Mouse (Mus musculus) liver, embryonic 14.5 days (tissue): ENCODE results near the gene Etv4. TPM values are rescaled to one million over a fixed set of nuclear protein-coding genes. Genes with fewer than 3 reads are reported as not detected.

Source experiments
- ATAC-seq: fragments of 200-750 bp; cut with Nextera tagmentation; 2 replicates; pipeline ENCODE4 v1.8.0; 2017; ENCODE audit warnings: moderate number of reproducible peaks, mild to moderate bottlenecking, moderate library complexity; ENCODE audit not compliant: insufficient read depth
- DNase-seq, 3 experiments: peaks; one replicate each; pipeline ENCODE4 v3.0.0-alpha.2; 2012 to 2013; ENCODE audit warnings: low read depth in 3 of 3, low spot score in 3 of 3
- H3K27ac ChIP-seq: fragments of 300-500 bp; sonication (generic); 2 replicates; pipeline ENCODE4 v1.5.1; 2014; ENCODE audit warnings: moderate library complexity, mild to moderate bottlenecking, control low read depth, inconsistent platforms
- H3K27me3 ChIP-seq: fragments of 300-500 bp; sonication (generic); 2 replicates; pipeline ENCODE4 v1.6.1; 2014; ENCODE audit warnings: mild to moderate bottlenecking, low read length, moderate library complexity; ENCODE audit not compliant: control insufficient read depth, insufficient read depth
- H3K36me3 ChIP-seq: fragments of 300-500 bp; sonication (generic); replicated peaks from 2 replicates; pipeline ENCODE4 v1.6.1; 2014; ENCODE audit warnings: low read depth; ENCODE audit not compliant: control insufficient read depth, insufficient read depth
- H3K4me1 ChIP-seq, 2 experiments: fragments of 200-500 bp in 1 of 2; fragments of 300-500 bp in 1 of 2; sonication (generic) in 1 of 2; replicated peaks; 2 replicates each; pipeline ENCODE4 v1.6.1; 2012 to 2014; ENCODE audit warnings: antibody characterized with exemption in 1 of 2, inconsistent platforms in 1 of 2, low read length in 1 of 2; ENCODE audit not compliant: control insufficient read depth in 2 of 2, insufficient read depth in 2 of 2
- H3K4me2 ChIP-seq: fragments of 300-500 bp; sonication (generic); 2 replicates; pipeline ENCODE4 v1.6.1; 2014; ENCODE audit warnings: low read depth, mild to moderate bottlenecking, control low read depth, moderate library complexity
- H3K4me3 ChIP-seq, 2 experiments: fragments of 200-500 bp in 1 of 2; fragments of 300-500 bp in 1 of 2; sonication (generic) in 1 of 2; 2 replicates each; pipeline ENCODE4 v1.5.1; 2012 to 2014; ENCODE audit warnings: low read depth in 2 of 2, low read length in 2 of 2, mild to moderate bottlenecking in 2 of 2, control low read depth in 1 of 2, inconsistent platforms in 1 of 2, moderate library complexity in 1 of 2; ENCODE audit not compliant: insufficient read depth in 1 of 2
- H3K9ac ChIP-seq: fragments of 300-500 bp; sonication (generic); replicated peaks from 2 replicates; pipeline ENCODE4 v1.6.1; 2014; ENCODE audit warnings: mild to moderate bottlenecking, control low read depth, moderate library complexity
- H3K9me3 ChIP-seq: fragments of 300-500 bp; sonication (generic); 2 replicates; pipeline ENCODE4 v1.6.1; 2016; ENCODE audit warnings: low read length, mixed read lengths; ENCODE audit not compliant: control insufficient read depth
- CTCF ChIP-seq: IDR thresholded peaks from 2 replicates; pipeline ENCODE4 v1.5.1; 2016; ENCODE audit warnings: antibody characterized with exemption, low read depth, control low read depth
- EP300 ChIP-seq: IDR thresholded peaks from 2 replicates; pipeline ENCODE4 v1.6.1; 2016; ENCODE audit warnings: antibody characterized with exemption, low read depth
- WGBS: fragments of 180-500 bp; shearing (Covaris S2); extraction: QIAGEN DNeasy Blood & Tissue Kit; methylation state at CpG from one replicate; pipeline ENCODE4 v1.1.7; 2014; ENCODE audit not compliant: insufficient replicate concordance; 5-methylcytosine and 5-hydroxymethylcytosine counted together
- polyA plus RNA-seq, 2 experiments: library from polyadenylated mRNA; depleted of rRNA in 1 of 2; stranded (reverse) in 1 of 2; unstranded in 1 of 2; fragments of >200 nt; fragmentation: Nextera tagmentation in 1 of 2; extraction: Ambion mirVana in 1 of 2; gene quantifications; 2 replicates each; pipeline versions ENCODE4 v1.2.1 to v1.2.3; 2012 to 2014

Etv4 gene
- polyA plus RNA-seq, 2 experiments, result 0.29 to 0.30 TPM

DNA sequence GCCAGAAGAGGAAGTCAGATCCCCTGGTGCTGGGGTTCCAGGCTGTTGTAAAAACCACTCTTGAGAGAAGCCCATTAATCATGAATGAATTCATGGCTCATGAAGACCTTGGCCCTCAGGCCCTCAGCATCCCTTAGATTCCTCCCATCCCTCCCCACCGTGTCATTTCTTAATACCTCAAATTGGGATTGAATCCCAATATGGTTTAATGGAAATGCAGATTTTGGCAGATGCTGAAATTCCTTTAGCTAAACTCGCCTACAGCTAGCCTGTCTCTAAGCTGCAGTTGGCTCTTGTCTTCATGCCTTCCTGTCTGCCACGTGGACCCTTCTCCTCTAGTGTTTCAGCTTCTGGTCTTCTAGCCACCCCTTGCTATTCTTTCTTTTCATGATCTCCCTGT lies 38.0 kb upstream of the Etv4 start:
- WGBS, result 36% methylated on average over 3 of the region's 3 CpGs
- H3K27me3 ChIP-seq, result no peaks in the 10 kb centered on the region
- no peak for TF ChIP-seq EP300
- no peak for TF ChIP-seq CTCF
- H3K4me3 ChIP-seq, result no peak overlapping the region
- no peaks in the 10 kb centered on the region for H3K36me3 ChIP-seq
- H3K4me2 ChIP-seq, result no peak overlapping the region
- no peaks in the 10 kb centered on the region for H3K4me1 ChIP-seq
- ATAC-seq (no peak), DNase-seq (no peak)
- H3K9ac ChIP-seq, result no peak overlapping the region
- H3K27ac ChIP-seq, result no peak overlapping the region
- no peaks in the 10 kb centered on the region for H3K9me3 ChIP-seq

DNA sequence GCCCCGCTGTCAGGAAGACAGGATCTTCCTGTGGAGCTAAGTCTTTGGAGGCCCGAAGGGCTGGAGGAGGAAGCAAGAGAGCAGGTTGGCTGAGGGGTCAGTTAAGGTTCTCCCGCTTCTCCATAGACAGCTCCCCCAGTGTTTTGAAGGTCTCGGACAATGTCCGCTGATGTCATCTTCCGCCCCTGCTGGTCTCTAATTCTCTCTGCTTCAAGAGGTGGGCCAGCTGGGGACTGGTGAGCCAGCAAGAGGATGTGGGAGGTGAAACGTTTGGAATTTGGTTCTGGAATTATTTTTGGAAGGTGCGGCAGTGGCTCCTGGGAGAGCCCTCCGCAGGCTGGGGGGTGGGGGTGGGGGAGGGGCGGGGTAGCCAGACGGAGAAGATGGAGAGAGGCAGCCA lies 35.7 kb upstream of the Etv4 start:
- Histone ChIP-seq H3K4me3 (no peak overlapping the region), H3K36me3 (no peaks in the 10 kb centered on the region), H3K27me3 (no peaks in the 10 kb centered on the region), H3K27ac (no peak overlapping the region), H3K9ac (no peak overlapping the region), H3K4me1 (no peaks in the 10 kb centered on the region), H3K9me3 (no peaks in the 10 kb centered on the region), H3K4me2 (no peak overlapping the region)
- TF ChIP-seq EP300 (no peak), CTCF (no peak)
- ATAC-seq, result no peak
- WGBS, result 29% methylated on average over 11 of the region's 11 CpGs
- DNase-seq, result no peak

DNA sequence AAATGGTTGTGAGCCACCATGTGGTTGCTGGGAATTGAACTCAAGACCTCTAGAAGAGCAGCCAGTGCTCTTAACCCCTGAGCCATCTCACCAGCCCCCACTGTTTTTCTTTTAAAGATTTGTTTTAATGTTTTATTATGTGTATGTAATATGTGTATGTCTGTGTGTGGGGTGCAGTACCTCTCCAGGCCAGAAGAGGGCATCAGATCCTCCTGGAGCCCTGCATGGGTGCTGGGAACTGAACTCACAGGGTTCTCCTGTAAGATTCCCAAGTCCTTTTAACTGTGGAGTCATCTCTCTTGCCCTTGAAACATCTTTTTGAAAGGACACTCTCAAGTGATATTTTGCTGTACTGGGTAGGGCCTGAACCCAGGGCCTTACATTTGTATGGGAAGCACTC lies 34.7 kb upstream of the Etv4 start:
- Histone ChIP-seq H3K27ac (no peak overlapping the region), H3K9ac (no peak overlapping the region), H3K4me2 (no peak overlapping the region), H3K9me3 (no peaks in the 10 kb centered on the region), H3K4me3 (no peak overlapping the region), H3K36me3 (no peaks in the 10 kb centered on the region), H3K4me1 (no peaks in the 10 kb centered on the region), H3K27me3 (no peaks in the 10 kb centered on the region; the same call in 1 of the 2 replicates)
- peak; percentile 40 for TF ChIP-seq CTCF
- no peak for TF ChIP-seq EP300
- DNase-seq, result no peak
- ATAC-seq, result no peak

DNA sequence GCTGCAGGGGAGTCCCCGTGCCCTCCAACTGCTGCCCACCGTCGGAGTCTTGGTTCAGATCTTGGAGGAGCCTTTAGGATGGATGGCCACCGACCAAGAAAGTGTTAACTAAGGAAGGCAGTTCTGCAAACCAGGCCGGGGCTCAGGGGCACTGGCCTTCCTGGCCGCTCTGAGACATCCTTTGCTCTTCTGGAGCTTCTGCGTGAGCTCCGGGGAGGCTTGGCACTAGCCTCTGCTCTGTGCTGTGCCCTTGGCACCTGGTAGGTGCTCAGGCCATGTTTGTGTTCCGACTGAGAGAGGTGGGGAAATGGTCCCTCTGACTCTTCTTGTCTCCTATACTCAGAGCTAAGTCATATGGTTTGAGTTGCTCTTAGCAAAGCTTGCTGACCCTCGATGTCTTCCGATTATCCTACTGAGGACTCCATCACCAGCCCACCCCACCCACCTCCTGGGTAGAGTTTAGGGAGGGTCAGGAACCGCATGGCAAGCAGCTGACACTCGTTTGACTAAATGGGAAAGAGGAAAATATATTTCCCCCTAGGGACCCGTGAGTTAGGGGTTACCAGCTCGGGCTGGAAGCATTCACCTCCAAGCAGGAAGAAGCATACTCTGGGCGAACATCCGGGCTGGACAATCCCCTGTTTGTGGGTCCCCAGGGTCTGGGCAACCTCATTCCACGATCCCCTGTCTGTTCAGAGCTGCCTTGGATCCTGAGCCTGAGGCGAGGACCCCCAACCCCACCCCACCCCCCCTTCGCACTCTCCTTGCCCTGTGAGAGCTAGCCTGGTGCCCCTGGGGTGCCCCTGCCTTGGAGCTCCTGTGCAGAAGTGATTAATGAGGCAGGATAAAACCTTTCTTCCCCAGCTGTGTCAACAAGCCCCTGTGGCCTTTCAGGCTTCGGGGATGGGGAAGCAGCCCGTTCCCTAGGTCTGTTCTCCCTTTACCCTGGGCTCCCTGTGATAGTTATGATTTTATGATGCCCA lies 30.2 kb upstream of the Etv4 start:
- Histone ChIP-seq H3K4me3 (no peak overlapping the region), H3K27ac (no peak overlapping the region), H3K4me2 (no peak overlapping the region), H3K4me1 (no peaks in the 10 kb centered on the region), H3K9me3 (no peaks in the 10 kb centered on the region), H3K36me3 (no peaks in the 10 kb centered on the region), H3K27me3 (no peaks in the 10 kb centered on the region; the same call in 1 of the 2 replicates), H3K9ac (no peak overlapping the region)
- TF ChIP-seq EP300, result no peak
- TF ChIP-seq CTCF, result no peak
- DNase-seq, result no peak
- WGBS, result 21% methylated on average over 22 of the region's 22 CpGs
- ATAC-seq, result no peak

DNA sequence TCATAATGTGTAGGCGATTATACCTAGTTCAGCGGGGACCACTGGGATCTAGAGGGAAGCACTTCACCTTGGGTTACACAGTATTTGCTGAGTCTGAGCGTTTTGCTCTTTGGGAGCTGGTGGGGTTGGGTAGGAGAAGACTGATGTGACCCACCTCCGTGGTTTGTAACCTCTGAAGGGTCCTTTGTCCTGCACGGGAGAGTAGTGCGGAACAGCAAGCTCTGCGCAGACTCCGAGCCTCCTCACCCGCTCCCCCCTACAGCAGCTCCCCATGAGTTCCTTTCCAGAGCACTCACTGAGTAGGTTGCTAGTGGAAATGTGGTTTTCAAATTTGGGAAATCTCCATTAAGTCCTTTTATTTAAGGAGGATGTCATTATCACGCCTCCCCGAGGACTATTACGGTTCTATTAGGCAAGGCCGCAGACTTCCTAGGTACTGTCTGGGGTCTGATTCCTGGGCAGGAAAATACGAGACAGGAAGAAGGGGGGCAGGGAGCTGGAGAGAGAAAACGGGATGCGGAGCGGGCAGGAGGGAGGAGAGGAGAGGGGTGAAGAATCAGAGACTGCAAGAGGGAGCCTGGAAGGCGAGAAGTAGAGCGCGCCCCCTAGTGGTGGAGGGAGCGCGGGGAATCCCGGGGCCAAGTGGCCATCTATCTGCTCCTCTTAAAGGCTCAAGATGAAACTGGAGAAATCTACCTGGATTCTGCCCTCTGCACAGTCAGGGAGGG lies 29.4 kb upstream of the Etv4 start:
- ATAC-seq (no peak), DNase-seq (peak; percentile 11 to 24 (median 20))
- 23% methylated on average over 23 of the region's 23 CpGs for WGBS
- no peak overlapping the region for H3K9ac ChIP-seq
- H3K4me2 ChIP-seq, result no peak overlapping the region
- H3K9me3 ChIP-seq, result no peaks in the 10 kb centered on the region
- H3K27me3 ChIP-seq, result no peaks in the 10 kb centered on the region; the same call in 1 of the 2 replicates
- H3K4me3 ChIP-seq, result no peak overlapping the region
- H3K36me3 ChIP-seq, result no peaks in the 10 kb centered on the region
- TF ChIP-seq CTCF (peak; percentile 93), EP300 (no peak)
- no peak overlapping the region for H3K27ac ChIP-seq
- no peaks in the 10 kb centered on the region for H3K4me1 ChIP-seq
